Mouse (Mus musculus) midbrain, embryonic 10.5 days (tissue): ENCODE measurements around the gene Cbr2. TPM values are rescaled to one million over a fixed set of nuclear protein-coding genes. Genes with fewer than 3 reads are reported as not detected.
"Not testable (repeated sequence)": the region's sequence is repeated elsewhere in the genome, so short reads cannot be mapped to it uniquely, and the experiment has no call there.

Source experiments
- DNase-seq: peaks from one replicate; pipeline ENCODE4 v3.0.0-alpha.2; 2017; ENCODE audit warnings: low spot score
- H3K27ac ChIP-seq: fragments of 300-500 bp; sonication (generic); replicated peaks from 2 replicates; pipeline ENCODE4 v1.5.1; 2016; ENCODE audit warnings: mild to moderate bottlenecking
- H3K27me3 ChIP-seq: fragments of 300-500 bp; sonication (generic); 2 replicates; pipeline ENCODE4 v1.6.1; 2016; ENCODE audit warnings: low read depth, mild to moderate bottlenecking; ENCODE audit not compliant: poor library complexity, severe bottlenecking
- H3K36me3 ChIP-seq: fragments of 300-500 bp; sonication (generic); 2 replicates; pipeline ENCODE4 v1.6.1; 2016; ENCODE audit warnings: mild to moderate bottlenecking, moderate library complexity
- H3K4me1 ChIP-seq: fragments of 300-500 bp; sonication (generic); 2 replicates; pipeline ENCODE4 v1.6.1; 2016
- H3K4me3 ChIP-seq: fragments of 300-500 bp; sonication (generic); 2 replicates; pipeline ENCODE4 v1.5.1; 2016; ENCODE audit warnings: mild to moderate bottlenecking, moderate library complexity
- H3K9me3 ChIP-seq: fragments of 300-500 bp; sonication (generic); replicated peaks from 2 replicates; pipeline ENCODE4 v1.6.1; 2016; ENCODE audit warnings: mild to moderate bottlenecking
- WGBS: fragments of 180-500 bp; shearing (Covaris S2); methylation state at CpG from one replicate; pipeline ENCODE4 v1.1.7; 2016; 5-methylcytosine and 5-hydroxymethylcytosine counted together
- polyA plus RNA-seq: library from polyadenylated mRNA; unstranded; fragments of >200 nt; fragmentation: Nextera tagmentation; extraction: Ambion mirVana; gene quantifications from 2 replicates; pipeline ENCODE4 v1.2.1, GENCODE M21; 2016

The Cbr2 gene
- polyA plus RNA-seq: 0.59 and 1.3 TPM in 2 replicates

- H3K4me3 ChIP-seq: no peak within 1 kb of the TSS
- 79% methylated on average over 12 of the region's 12 CpGs for WGBS
- peaks cover 13% of the 10 kb centered on the region for H3K4me1 ChIP-seq
- H3K27me3 ChIP-seq: peaks cover 34% of the 10 kb centered on the region
- H3K27ac ChIP-seq: no peak within 1 kb of the TSS
- H3K9me3 ChIP-seq: no peaks in the 10 kb centered on the region
- H3K36me3 ChIP-seq: no peaks in the 10 kb centered on the region
- DNase-seq: no peak
Measured at GRCm38 (mm10) chr11:120731858-120732680, at the start of gene Cbr2. Cbr2 (minus strand) TSS chr11:120732114.

DNA sequence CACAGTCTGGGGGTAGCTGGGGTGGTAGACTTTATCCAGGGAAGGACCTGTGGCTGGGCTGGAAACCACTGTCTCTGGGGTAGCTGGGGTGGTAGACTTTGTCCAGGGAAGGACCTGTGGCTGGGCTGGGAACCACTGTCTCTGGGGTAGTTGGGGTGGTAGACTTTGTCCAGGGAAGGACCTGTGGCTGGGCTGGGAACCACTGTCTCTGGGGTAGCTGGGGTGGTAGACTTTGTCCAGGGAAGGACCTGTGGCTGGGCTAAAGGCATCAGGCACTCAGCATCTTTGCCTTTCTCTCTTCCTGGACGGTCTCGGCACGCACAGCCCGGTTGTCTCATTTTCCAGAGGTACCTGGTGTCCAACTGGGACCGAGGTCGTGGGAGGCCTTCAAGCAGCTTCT, 49.4 kb upstream of the Cbr2 start:
- not testable (repeated sequence) for H3K4me3 ChIP-seq, H3K9me3 ChIP-seq, DNase-seq, H3K27ac ChIP-seq
- Histone ChIP-seq H3K36me3 (peaks cover 39% of the 10 kb centered on the region), H3K4me1 (peaks cover 40% of the 10 kb centered on the region), H3K27me3 (peaks cover 11% of the 10 kb centered on the region)
- 93% methylated on average over 6 of the region's 6 CpGs for whole genome bisulfite sequencing

GRCm38 (mm10) chr11:120779876-120780275, 48.0 kb upstream of the Cbr2 start:
- Histone ChIP-seq H3K27ac (no peak overlapping the region), H3K9me3 (no peaks in the 10 kb centered on the region), H3K4me1 (peaks cover 33% of the 10 kb centered on the region), H3K4me3 (no peak overlapping the region), H3K36me3 (peaks cover 25% of the 10 kb centered on the region), H3K27me3 (peaks cover 11% of the 10 kb centered on the region)
- 83% methylated on average over 1 of the region's 1 CpGs for whole genome bisulfite sequencing
- DNase-seq: no peak

DNA sequence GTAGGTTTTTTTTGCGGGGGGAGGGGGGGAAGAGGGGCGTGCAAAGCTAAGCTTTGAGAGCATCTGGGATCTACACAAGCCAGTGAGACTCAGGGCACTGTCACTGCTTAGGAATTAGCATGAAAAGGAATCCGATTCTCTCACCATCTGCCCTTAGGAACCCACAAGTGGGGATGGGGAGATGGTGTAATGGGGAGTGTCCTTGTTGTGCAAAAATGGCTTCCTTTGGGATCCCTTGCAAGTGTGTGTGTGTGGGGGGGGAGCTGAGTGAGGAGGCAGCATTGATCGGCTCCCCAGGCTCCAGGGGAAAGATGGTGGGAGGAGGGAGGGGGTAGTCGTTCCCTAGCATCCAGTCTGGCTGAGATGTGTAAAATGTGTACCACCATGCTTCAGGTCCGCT, 45.2 kb upstream of the Cbr2 start:
- Histone ChIP-seq H3K4me3 (no peak overlapping the region), H3K9me3 (no peaks in the 10 kb centered on the region), H3K4me1 (peaks cover 15% of the 10 kb centered on the region), H3K27me3 (no peaks in the 10 kb centered on the region; the same call in 1 of the 2 replicates), H3K36me3 (peaks cover 18% of the 10 kb centered on the region), H3K27ac (no peak overlapping the region)
- no peak for DNase-seq
- WGBS: 38% methylated on average over 6 of the region's 6 CpGs

- Histone ChIP-seq H3K4me1 (peaks cover 15% of the 10 kb centered on the region), H3K36me3 (peaks cover 9% of the 10 kb centered on the region), H3K27me3 (no peaks in the 10 kb centered on the region), H3K4me3 (no peak overlapping the region), H3K9me3 (no peaks in the 10 kb centered on the region), H3K27ac (no peak overlapping the region)
- WGBS: 32% methylated on average over 15 of the region's 15 CpGs
- peak; percentile 92 for DNase-seq
Measured at GRCm38 (mm10) chr11:120775774-120776469, 44.0 kb upstream of the Cbr2 start.

DNA sequence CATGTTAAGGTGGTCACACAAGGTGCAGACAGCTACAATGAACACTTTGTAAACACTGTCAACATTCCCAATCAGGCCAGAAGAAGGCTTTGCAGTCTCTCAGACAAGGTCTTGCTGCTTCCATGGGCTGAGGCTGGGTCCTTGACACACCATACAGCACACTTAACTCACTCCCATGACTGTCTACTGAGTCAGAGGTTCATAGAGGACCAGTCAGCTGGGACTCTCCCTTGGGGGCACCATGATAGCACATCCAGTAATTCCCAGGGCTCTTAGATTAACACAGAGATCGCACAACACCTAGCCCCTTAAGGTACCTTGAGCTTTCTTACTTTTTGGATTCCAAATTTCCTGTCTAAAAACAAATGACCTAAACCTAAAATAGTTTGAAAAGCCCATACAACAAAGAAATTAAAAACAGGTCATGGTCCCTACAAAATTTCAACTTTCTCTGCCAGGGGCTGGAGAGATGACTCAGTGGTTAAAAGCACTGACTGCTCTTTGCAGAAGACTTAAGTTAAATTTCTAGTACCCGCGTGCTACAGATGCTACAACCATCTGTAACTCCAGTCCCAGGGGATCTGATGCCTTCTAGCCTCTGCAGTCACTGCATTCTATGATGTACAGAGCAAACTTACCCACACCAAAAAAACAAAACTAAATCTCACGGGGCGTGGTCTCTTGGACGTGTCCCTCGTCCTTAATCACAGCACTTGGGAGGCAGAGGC, 41.7 kb upstream of the Cbr2 start:
- WGBS: 90% methylated on average over 7 of the region's 7 CpGs
- Histone ChIP-seq H3K36me3 (no peaks in the 10 kb centered on the region), H3K4me3 (no peak overlapping the region), H3K27me3 (no peaks in the 10 kb centered on the region), H3K27ac (no peak overlapping the region), H3K9me3 (no peaks in the 10 kb centered on the region), H3K4me1 (peaks cover 15% of the 10 kb centered on the region)
- DNase-seq: no peak

GRCm38 (mm10) chr11:120772749-120773148, 40.8 kb upstream of the Cbr2 start:
- no peak overlapping the region for H3K4me3 ChIP-seq
- no peak for DNase-seq
- peaks cover 15% of the 10 kb centered on the region for H3K4me1 ChIP-seq
- no peaks in the 10 kb centered on the region for H3K9me3 ChIP-seq
- H3K27me3 ChIP-seq: no peaks in the 10 kb centered on the region
- no peaks in the 10 kb centered on the region for H3K36me3 ChIP-seq
- WGBS: 78% methylated on average over 3 of the region's 3 CpGs
- no peak overlapping the region for H3K27ac ChIP-seq

- H3K4me1 ChIP-seq: no peaks in the 10 kb centered on the region
- H3K27me3 ChIP-seq: no peaks in the 10 kb centered on the region
- no peak overlapping the region for H3K4me3 ChIP-seq
- no peak overlapping the region for H3K27ac ChIP-seq
- no peak for DNase-seq
- H3K9me3 ChIP-seq: no peaks in the 10 kb centered on the region
- no peaks in the 10 kb centered on the region for H3K36me3 ChIP-seq
- 72% methylated on average over 1 of the region's 1 CpGs for WGBS
Measured at GRCm38 (mm10) chr11:120768206-120768605, 36.3 kb upstream of the Cbr2 start.

DNA sequence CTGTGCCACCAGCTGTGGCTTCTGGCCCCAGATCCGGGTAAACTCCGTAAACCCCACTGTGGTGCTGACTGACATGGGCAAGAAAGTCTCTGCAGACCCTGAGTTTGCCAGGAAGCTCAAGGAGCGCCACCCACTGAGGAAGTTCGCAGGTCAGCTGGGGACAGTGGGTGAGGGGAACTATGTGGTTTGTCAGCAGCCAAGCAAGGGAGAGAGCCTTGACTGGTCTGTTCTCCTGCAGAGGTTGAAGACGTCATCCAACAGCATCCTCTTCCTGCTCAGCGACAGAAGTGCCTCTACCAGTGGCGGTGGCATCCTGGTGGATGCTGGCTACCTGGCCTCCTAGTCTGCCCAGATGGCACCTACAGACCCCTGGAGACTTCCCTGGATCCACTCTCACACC, 35.1 kb upstream of the Cbr2 start:
- not testable (repeated sequence) for DNase-seq, H3K36me3 ChIP-seq, H3K4me1 ChIP-seq, H3K4me3 ChIP-seq, H3K27me3 ChIP-seq, H3K9me3 ChIP-seq, H3K27ac ChIP-seq
- WGBS: 88% methylated on average over 4 of the region's 7 CpGs

DNA sequence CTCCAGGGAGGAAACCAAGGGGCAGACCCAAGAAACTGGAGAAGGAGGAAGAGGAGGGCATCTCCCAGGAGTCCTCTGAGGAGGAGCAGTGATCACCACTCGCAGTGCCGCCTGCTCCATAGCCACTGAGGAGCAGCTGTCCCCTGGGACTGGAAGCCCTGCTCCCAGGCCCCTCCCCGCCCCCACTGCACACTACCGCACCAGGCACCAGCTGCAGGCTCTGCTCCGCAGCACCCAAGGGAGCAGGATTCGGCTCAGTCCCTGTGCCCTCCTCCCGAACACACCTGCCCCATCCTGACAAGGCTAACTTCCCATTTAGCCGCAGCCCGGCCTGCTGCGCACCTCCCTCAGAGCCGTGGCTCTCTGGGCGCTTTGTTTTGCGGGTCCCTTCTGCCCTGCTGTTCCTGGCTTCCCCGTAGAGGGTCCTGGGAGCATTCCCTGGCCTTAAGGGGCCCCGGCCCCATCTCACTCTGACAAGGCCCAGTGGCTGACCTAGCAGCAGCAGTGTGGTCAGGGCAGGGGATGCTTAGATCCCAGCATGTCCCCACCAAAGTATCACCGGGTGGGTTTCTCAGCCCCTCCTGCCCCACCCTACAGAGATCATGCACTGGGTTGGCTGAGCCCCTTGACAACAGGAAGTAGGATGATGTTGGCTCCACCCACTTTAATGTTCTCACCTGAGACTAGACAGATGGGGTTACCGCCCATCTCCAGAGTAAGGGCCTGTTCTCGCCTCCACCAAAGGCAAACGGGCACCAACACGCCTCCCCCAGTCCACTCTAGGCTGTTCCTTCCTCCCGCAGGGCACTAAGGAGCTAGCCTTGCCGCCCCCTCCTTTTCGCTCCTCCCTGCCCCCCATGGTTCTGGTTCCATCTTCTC, 31.4 kb upstream of the Cbr2 start:
- Histone ChIP-seq H3K4me3 (0 out of 2 replicates have a peak overlapping the region, but pooled peaks have one; percentile 20), H3K9me3 (peaks cover 16% of the 10 kb centered on the region; the same call in 1 of the 2 replicates), H3K27me3 (peaks cover 18% of the 10 kb centered on the region)
- H3K4me1 ChIP-seq, H3K27ac ChIP-seq, DNase-seq, H3K36me3 ChIP-seq: not testable (repeated sequence)
- WGBS: 24% methylated on average over 3 of the region's 23 CpGs

DNA sequence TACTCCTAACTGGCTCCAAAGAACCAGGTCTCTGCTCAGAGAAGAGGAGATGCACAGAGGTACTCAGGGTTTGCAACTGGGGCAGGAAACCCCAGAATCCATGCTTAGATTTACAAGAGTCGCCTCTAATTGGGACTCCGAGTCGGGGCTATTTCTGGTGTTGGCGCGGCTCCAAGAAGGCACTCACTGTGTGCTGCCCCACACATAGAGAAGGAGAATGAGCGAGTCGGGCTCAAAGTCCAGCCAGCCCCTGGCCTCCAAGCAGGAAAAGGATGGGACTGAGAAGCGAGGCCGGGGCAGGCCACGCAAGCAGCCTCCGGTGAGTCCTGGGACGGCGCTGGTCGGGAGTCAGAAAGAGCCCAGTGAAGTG, 30.7 kb upstream of the Cbr2 start, which contains the start of gene Hmga1b:
Gene Hmga1b, plus strand, starts transcription at position 123 of the 370 bp plus-strand sequence.
- Histone ChIP-seq H3K27me3 (peaks cover 18% of the 10 kb centered on the region), H3K4me3 (0 out of 2 replicates have a peak within 1 kb of the TSS, but pooled peaks have one; percentile 20), H3K9me3 (peaks cover 23% of the 10 kb centered on the region), H3K27ac (0 out of 2 replicates have a peak within 1 kb of the TSS, but pooled peaks have one; percentile 2)
- not testable (repeated sequence) for H3K36me3 ChIP-seq, H3K4me1 ChIP-seq, DNase-seq
- 19% methylated on average over 14 of the region's 14 CpGs for WGBS
